Mouse (Mus musculus) lung, embryonic 14.5 days (tissue): ENCODE results near the gene Nfatc2. TPM values are rescaled to one million over a fixed set of nuclear protein-coding genes. Genes with fewer than 3 reads are reported as not detected.

Experiments used
- ATAC-seq: fragments of 200-750 bp; cut with Nextera tagmentation; 2 replicates; pipeline ENCODE4 v1.8.0; 2017; ENCODE audit warnings: mild to moderate bottlenecking, moderate TSS enrichment, moderate library complexity; ENCODE audit not compliant: insufficient read depth
- DNase-seq: peaks from one replicate; pipeline ENCODE4 v3.0.0-alpha.2; 2015
- H3K27ac ChIP-seq: fragments of 300-500 bp; sonication (generic); 2 replicates; pipeline ENCODE4 v1.5.1; 2014; ENCODE audit warnings: low read depth, mild to moderate bottlenecking, moderate library complexity
- H3K27me3 ChIP-seq: fragments of 300-500 bp; sonication (generic); 2 replicates; pipeline ENCODE4 v1.6.1; 2014; ENCODE audit warnings: low read length, control low read depth; ENCODE audit not compliant: insufficient read depth
- H3K36me3 ChIP-seq: fragments of 300-500 bp; sonication (generic); 2 replicates; pipeline ENCODE4 v1.6.1; 2014; ENCODE audit warnings: control low read depth; ENCODE audit not compliant: insufficient read depth
- H3K4me1 ChIP-seq: fragments of 300-500 bp; sonication (generic); 2 replicates; pipeline ENCODE4 v1.6.1; 2014; ENCODE audit warnings: antibody characterized with exemption, control low read depth; ENCODE audit not compliant: insufficient read depth
- H3K4me2 ChIP-seq: fragments of 300-500 bp; sonication (generic); 2 replicates; pipeline ENCODE4 v1.6.1; 2014; ENCODE audit warnings: mild to moderate bottlenecking
- H3K4me3 ChIP-seq: fragments of 300-500 bp; sonication (generic); 2 replicates; pipeline ENCODE4 v1.5.1; 2014; ENCODE audit warnings: low read depth, low read length
- H3K9ac ChIP-seq: fragments of 300-500 bp; sonication (generic); 2 replicates; pipeline ENCODE4 v1.6.1; 2014
- H3K9me3 ChIP-seq: fragments of 300-500 bp; sonication (generic); 2 replicates; pipeline ENCODE4 v1.6.1; 2016; ENCODE audit warnings: low read depth, low read length, control low read depth
- CTCF ChIP-seq: IDR thresholded peaks from 2 replicates; pipeline ENCODE4 v1.5.1; 2016; ENCODE audit warnings: antibody characterized with exemption, low read depth
- WGBS: fragments of 180-500 bp; shearing (Covaris S2); extraction: QIAGEN DNeasy Blood & Tissue Kit; methylation state at CpG from one replicate; pipeline ENCODE4 v1.1.7; 2014; 5-methylcytosine and 5-hydroxymethylcytosine counted together
- polyA plus RNA-seq: library from polyadenylated mRNA; unstranded; fragments of >200 nt; fragmentation: Nextera tagmentation; extraction: Ambion mirVana; gene quantifications from 2 replicates; pipeline ENCODE4 v1.2.1, GENCODE M21; 2014

Nfatc2 gene
- polyA plus RNA-seq, 1 experiment from 2014 or later = 2.3 TPM

DNA sequence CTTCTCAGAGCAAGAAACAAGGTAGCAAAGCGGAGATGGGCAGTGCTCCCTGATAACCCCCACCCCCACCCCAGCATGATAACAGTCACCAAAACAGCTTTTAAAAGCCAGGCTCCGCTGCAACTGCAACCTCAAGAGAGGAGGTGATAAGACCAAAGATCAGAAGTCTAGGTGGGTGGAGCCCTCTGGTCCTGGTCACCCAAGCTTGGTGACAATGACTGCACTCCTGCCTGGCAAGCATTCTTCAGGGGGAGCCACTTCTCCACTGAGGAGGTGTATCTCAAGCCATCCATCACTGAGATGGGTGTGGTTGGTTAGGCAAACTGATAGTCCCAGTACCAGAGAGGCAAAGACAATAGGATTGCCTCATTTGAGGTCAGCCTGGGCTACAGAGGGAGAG lies 10.4 kb downstream of the Nfatc2 start:
- H3K27ac ChIP-seq = no peak overlapping the region
- H3K4me1 ChIP-seq = no peaks in the 10 kb centered on the region; the same call in 1 of the 2 replicates
- H3K27me3 ChIP-seq = peaks cover 38% of the 10 kb centered on the region
- H3K36me3 ChIP-seq = no peaks in the 10 kb centered on the region
- no peak overlapping the region for H3K4me2 ChIP-seq
- no peak for DNase-seq
- 68% methylated on average over 2 of the region's 2 CpGs for WGBS
- no peak for ATAC-seq
- no peak for TF ChIP-seq CTCF
- no peaks in the 10 kb centered on the region for H3K9me3 ChIP-seq
- H3K4me3 ChIP-seq = no peak overlapping the region
- no peak overlapping the region for H3K9ac ChIP-seq

DNA sequence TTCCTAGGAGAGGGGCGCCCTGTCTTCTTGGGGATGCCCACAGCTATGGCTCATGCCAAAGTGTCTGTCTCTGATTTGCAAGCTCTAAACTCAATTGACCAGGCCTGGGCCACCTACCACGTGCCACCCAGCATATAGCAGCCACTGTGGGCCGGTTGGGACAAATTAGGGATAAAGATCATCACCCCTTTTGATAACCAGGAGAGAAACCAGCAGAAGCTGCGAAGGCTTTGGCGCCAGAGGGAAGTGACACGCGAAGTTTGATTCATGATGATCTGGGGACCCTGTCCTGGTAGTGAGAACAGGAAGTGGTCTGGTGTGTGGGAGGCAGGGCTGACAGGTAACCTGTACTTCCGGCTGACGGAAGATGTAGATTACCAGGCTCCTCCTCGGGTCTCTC lies 10.9 kb downstream of the Nfatc2 start:
- no peak for TF ChIP-seq CTCF
- H3K9me3 ChIP-seq = no peaks in the 10 kb centered on the region
- H3K4me3 ChIP-seq = peak overlapping the region; percentile 42
- no peaks in the 10 kb centered on the region; the same call in 1 of the 2 replicates for H3K4me1 ChIP-seq
- DNase-seq (no peak), ATAC-seq (no peak)
- peaks cover 38% of the 10 kb centered on the region for H3K27me3 ChIP-seq
- no peak overlapping the region for H3K9ac ChIP-seq
- 25% methylated on average over 10 of the region's 10 CpGs for WGBS
- H3K27ac ChIP-seq = no peak overlapping the region
- H3K4me2 ChIP-seq = peak overlapping the region; percentile 65
- no peaks in the 10 kb centered on the region for H3K36me3 ChIP-seq

DNA sequence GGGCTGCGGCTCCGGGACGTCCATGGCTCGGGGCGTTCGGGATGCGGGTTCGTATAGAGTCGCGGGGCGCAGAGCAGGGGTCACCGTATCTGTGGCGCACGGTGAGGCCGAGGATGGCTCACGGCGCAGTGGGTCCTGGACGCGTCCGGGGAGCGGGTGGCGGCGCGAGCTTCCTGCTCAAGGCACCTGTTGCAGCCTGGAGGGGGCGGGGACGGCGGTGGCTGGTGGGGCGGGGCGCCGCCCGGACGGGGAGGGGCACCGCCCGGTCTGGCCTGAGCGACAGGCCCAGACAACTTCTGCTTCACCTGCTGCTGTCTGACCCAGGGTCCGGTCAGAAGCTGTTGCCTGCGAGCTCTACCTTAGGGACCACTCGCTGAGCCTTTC lies 11.3 kb downstream of the Nfatc2 start:
- Histone ChIP-seq H3K27ac (no peak overlapping the region), H3K4me3 (peak overlapping the region; percentile 42), H3K9ac (peak overlapping the region; percentile 51), H3K36me3 (no peaks in the 10 kb centered on the region), H3K27me3 (peaks cover 38% of the 10 kb centered on the region), H3K9me3 (no peaks in the 10 kb centered on the region), H3K4me1 (no peaks in the 10 kb centered on the region; the same call in 1 of the 2 replicates), H3K4me2 (peak overlapping the region; percentile 65)
- ATAC-seq (peak; percentile 79), DNase-seq (peak; percentile 34)
- TF ChIP-seq CTCF = no peak
- WGBS = 2% methylated on average over 33 of the region's 38 CpGs

DNA sequence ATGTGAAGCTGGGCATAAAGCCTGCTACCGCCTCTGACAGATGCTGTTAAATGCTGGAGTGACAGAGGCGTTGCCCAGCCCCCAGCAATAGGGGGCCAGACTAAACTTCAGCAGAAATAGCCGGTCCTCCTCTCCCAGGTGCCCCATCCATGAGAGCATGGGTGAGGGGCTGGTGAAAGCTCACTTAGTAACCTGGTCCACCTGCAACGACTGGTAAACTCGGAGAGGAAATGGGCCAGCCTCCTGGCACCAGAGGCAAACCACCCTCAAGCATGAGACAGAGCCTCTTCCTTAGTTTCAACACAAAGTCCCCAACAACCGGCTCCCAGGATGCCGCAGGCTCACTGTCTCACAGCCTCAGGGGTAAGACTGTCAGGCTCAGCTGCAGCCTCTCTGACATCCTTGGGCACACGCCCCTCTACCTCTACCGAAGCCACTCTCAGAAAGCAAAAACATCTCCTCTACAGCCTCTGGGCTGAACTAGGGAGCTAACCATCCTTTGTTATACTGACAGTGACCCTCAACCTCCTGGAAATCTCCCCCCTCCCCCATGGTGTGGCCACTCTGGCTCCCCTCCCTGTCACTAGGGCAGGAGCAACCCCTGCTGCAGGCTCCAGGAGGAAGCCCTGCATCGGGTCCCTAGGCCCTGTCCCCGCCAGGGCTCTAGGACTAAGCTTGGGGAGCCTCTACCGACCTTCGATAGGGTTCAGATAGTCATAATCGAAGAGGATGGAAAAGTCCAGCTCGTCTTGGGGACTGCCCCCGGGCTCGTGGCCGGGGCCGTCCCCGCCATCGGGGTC lies 11.9 kb downstream of the Nfatc2 start:
- H3K4me3 ChIP-seq = peak overlapping the region; percentile 42
- H3K27me3 ChIP-seq = peaks cover 38% of the 10 kb centered on the region
- no peak for TF ChIP-seq CTCF
- WGBS = 9% methylated on average over 21 of the region's 21 CpGs
- H3K36me3 ChIP-seq = no peaks in the 10 kb centered on the region
- DNase-seq = no peak
- H3K4me2 ChIP-seq = peak overlapping the region; percentile 65
- no peaks in the 10 kb centered on the region for H3K9me3 ChIP-seq
- H3K4me1 ChIP-seq = no peaks in the 10 kb centered on the region; the same call in 1 of the 2 replicates
- H3K9ac ChIP-seq = peak overlapping the region; percentile 51
- 0 out of 2 replicates have a peak, but pooled peaks have one; percentile 35 for ATAC-seq
- H3K27ac ChIP-seq = no peak overlapping the region

DNA sequence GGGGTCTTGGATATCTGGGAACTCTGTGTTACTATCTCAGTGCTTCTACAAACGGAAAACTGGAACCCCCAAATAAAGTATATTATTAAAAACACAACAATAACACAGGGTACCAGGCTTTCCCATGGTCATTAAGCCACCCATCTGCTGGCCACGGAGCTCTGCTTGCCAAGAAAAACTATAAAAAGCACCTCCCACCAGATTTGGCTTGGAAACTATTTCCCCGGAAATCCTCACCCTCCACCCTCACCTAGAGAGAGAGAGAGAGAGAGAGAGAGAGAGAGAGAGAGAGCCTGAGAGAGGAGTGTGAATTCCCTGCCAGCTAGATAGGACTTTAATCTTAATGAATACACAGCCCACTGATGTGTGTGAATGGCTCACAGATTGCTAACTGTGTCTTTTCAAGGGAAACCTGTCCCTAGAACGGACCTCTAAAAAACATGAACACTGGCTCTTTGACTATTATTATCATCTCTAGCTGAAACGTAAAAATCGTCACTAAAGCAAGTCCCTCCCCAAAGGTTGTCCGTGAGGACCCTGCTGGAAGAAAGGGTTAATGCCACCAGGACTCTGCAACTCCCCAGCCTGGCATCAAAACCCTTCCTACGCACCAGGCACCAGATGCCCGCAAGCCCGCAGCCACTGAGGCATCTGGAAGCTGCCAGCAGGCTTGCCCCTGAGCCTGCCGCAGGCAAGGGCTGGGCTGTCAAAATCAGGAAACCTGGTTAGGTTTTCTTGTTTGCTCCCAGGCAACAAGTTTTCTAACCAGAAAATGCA lies 12.7 kb downstream of the Nfatc2 start:
- Histone ChIP-seq H3K9me3 (no peaks in the 10 kb centered on the region), H3K27me3 (peaks cover 38% of the 10 kb centered on the region), H3K27ac (no peak overlapping the region), H3K4me3 (peak overlapping the region; percentile 42; the same call in 1 of the 2 replicates), H3K36me3 (no peaks in the 10 kb centered on the region), H3K4me2 (peak overlapping the region; percentile 65), H3K4me1 (no peaks in the 10 kb centered on the region; the same call in 1 of the 2 replicates), H3K9ac (peak overlapping the region; percentile 51; the same call in 1 of the 2 replicates)
- no peak for TF ChIP-seq CTCF
- whole genome bisulfite sequencing = 56% methylated on average over 11 of the region's 11 CpGs
- DNase-seq (no peak), ATAC-seq (no peak)

DNA sequence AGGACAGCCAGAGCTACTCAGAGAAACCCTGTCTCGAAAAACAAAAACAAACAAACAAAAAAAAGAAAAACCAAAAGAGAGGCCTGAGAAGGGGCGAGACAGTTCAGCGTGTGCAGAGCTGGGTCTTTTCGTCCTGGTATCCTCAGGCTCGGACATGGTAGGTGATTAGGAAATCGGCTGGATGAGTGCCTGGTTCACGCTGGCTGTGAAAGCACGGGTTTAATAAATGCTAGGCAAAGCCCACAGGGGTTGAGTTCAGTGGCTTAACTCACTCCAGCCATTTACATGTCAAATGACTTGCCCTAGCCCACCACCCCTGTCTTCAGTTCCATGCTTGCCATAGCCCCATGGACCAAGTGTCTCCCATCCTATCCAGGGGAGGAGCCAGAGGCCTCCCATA lies 14.3 kb downstream of the Nfatc2 start:
- no peak for DNase-seq
- no peak for TF ChIP-seq CTCF
- no peaks in the 10 kb centered on the region for H3K9me3 ChIP-seq
- no peaks in the 10 kb centered on the region for H3K36me3 ChIP-seq
- no peak overlapping the region for H3K9ac ChIP-seq
- no peak overlapping the region for H3K4me2 ChIP-seq
- H3K4me3 ChIP-seq = no peak overlapping the region
- H3K27me3 ChIP-seq = peaks cover 37% of the 10 kb centered on the region
- WGBS = 76% methylated on average over 8 of the region's 8 CpGs
- no peak overlapping the region for H3K27ac ChIP-seq
- H3K4me1 ChIP-seq = no peaks in the 10 kb centered on the region; the same call in 1 of the 2 replicates
- no peak for ATAC-seq

DNA sequence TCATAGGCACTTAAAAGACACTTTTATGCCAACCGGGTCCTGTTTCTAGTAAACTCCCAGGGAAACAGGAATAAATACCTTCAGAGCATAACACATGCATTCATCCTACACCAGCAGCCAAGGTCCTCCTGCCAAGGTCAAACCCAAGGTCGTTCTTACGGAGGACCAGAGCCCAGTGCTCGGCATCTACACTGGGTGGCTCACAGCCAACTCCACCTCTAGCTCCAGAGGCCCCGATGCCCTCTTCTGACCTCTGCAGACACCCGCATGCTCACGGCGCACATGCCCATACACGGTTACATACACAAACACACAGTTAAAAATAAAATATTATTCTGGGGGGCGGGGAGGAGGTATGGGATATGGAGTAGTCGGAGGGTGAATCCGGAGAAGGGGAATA lies 14.9 kb downstream of the Nfatc2 start:
- Histone ChIP-seq H3K4me1 (no peaks in the 10 kb centered on the region; the same call in 1 of the 2 replicates), H3K9me3 (no peaks in the 10 kb centered on the region), H3K4me2 (no peak overlapping the region), H3K4me3 (no peak overlapping the region), H3K9ac (no peak overlapping the region), H3K27ac (no peak overlapping the region), H3K36me3 (no peaks in the 10 kb centered on the region), H3K27me3 (peaks cover 31% of the 10 kb centered on the region)
- WGBS = 76% methylated on average over 12 of the region's 12 CpGs
- no peak for TF ChIP-seq CTCF
- ATAC-seq (no peak), DNase-seq (no peak)
